In genomic region chr5:122423083-122423482, GRCm38 (mm10) we compare ENCODE assay signal across 8 mouse cellular contexts. TPM values are rescaled to one million over a fixed set of nuclear protein-coding genes. Genes with fewer than 3 reads are reported as not detected.
DNase-seq lines count a peak whose midpoint lies in the region; ATAC-seq and TF ChIP-seq lines count a peak whose summit lies in the region.

No protein-coding gene starts in this region.

- no peaks in the 10 kb centered on the region for H3K9me3 ChIP-seq in embryonic facial prominence, embryonic 14.5 days (ENCODE audit: control insufficient read depth, low read length)
- H3K9me3 ChIP-seq in limb, embryonic 10.5 days (replicated peaks), result no peaks in the 10 kb centered on the region

- H3K27ac ChIP-seq in embryonic facial prominence, embryonic 14.5 days (replicated peaks; ENCODE audit: low read depth, low read length), result no peak overlapping the region
- peak overlapping the region; percentile 96 for H3K27ac ChIP-seq in limb, embryonic 10.5 days
- no peak overlapping the region for H3K27ac ChIP-seq in olfactory bulb, adult 2 months (ENCODE audit: insufficient read depth, low read depth, low read length)

- TF ChIP-seq CTCF in olfactory bulb, adult 2 months (IDR thresholded peaks at IDR 0.05; ENCODE audit: insufficient read depth, low read depth, low read length), result no peak

- no peak for ATAC-seq in embryonic facial prominence, embryonic 14.5 days (ENCODE audit: low read depth)

- H3K4me2 ChIP-seq in embryonic facial prominence, embryonic 14.5 days (ENCODE audit: low read depth, low read length), result peak overlapping the region; percentile 92

- H3K27me3 ChIP-seq in embryonic facial prominence, embryonic 14.5 days (replicated peaks; ENCODE audit: control insufficient read depth, insufficient read depth, low read length), result no peaks in the 10 kb centered on the region
- H3K27me3 ChIP-seq in limb, embryonic 10.5 days (ENCODE audit: low read depth, poor library complexity, severe bottlenecking), result no peaks in the 10 kb centered on the region

- 28% methylated on average over 15 of the region's 15 CpGs for WGBS in embryonic facial prominence, embryonic 14.5 days
- 34% methylated on average over 15 of the region's 15 CpGs for WGBS in limb, embryonic 10.5 days
- 21% methylated on average over 15 of the region's 15 CpGs for WGBS in olfactory bulb, adult 2 months

- DNase-seq in retina, embryonic 14.5 days (ENCODE audit: low spot score), result peak; percentile 3
- no peak for DNase-seq in retina, postnatal 1 day
- DNase-seq in embryonic facial prominence, embryonic 14.5 days (ENCODE audit: low spot score), result no peak
- no peak for DNase-seq in limb, embryonic 10.5 days (ENCODE audit: low spot score)
- no peak for DNase-seq in c-Kit-positive CD71-positive TER-119-positive erythroid progenitor cells, embryonic 14.5 days (ENCODE audit: low spot score)
- no peak for DNase-seq in left cerebral cortex, postnatal 25 days (ENCODE audit: low spot score in 2 of 2)
- DNase-seq in layer of hippocampus, postnatal 25 days (ENCODE audit: extremely low spot score in 1 of 2, low spot score in 1 of 2), result no peak

- peaks cover 10% of the 10 kb centered on the region for H3K36me3 ChIP-seq in embryonic facial prominence, embryonic 14.5 days (ENCODE audit: control insufficient read depth, insufficient read depth, low read length)
- peaks cover 34% of the 10 kb centered on the region for H3K36me3 ChIP-seq in limb, embryonic 10.5 days

- peaks cover 7% of the 10 kb centered on the region; the same call in 1 of the 2 replicates for H3K4me1 ChIP-seq in embryonic facial prominence, embryonic 14.5 days (ENCODE audit: control insufficient read depth, insufficient read depth, low read length)
- peaks cover 18% of the 10 kb centered on the region for H3K4me1 ChIP-seq in limb, embryonic 10.5 days
- H3K4me1 ChIP-seq in olfactory bulb, adult 2 months (ENCODE audit: control insufficient read depth, insufficient read depth, low read length), result peaks cover 5% of the 10 kb centered on the region

- intact Hi-C loops in left cerebral cortex, postnatal 25 days (cut with DNase I), result loop anchor here (2.0 to 5.0 kb wide), 2 partner anchors 204 to 304 kb away; no protein-coding TSS in a partner anchor

- peak overlapping the region; percentile 94 for H3K4me3 ChIP-seq in embryonic facial prominence, embryonic 14.5 days (ENCODE audit: low read depth, low read length)
- peak overlapping the region; percentile 98 for H3K4me3 ChIP-seq in limb, embryonic 10.5 days
- H3K4me3 ChIP-seq in olfactory bulb, adult 2 months (ENCODE audit: insufficient read depth, low read depth, low read length), result peak overlapping the region; percentile 95

- H3K9ac ChIP-seq in embryonic facial prominence, embryonic 14.5 days (ENCODE audit: low read depth, low read length), result peak overlapping the region; percentile 96

- TF ChIP-seq POLR2A in olfactory bulb, adult 2 months (IDR thresholded peaks at IDR 0.05; ENCODE audit: insufficient read depth, low read depth, low read length), result no peak

RNA-seq across cellular contexts. Expression of gene Anapc7, which starts 1.6 kb away (rescaled TPM):
- polyA plus RNA-seq in embryonic facial prominence, embryonic 14.5 days (2014; fragmentation: Nextera tagmentation; extraction: Ambion mirVana), result 23.1 and 24.9 TPM in 2 replicates
- polyA plus RNA-seq in limb, embryonic 10.5 days (2016; fragmentation: Nextera tagmentation; extraction: Ambion mirVana), result 60.4 and 66.8 TPM in 2 replicates
- not detected in 2 replicates for polyA plus RNA-seq in olfactory bulb, adult 2 months (2012; ENCODE audit: insufficient read depth, insufficient read length, low replicate concordance, missing spikeins)
- 10 to 100 TPM; 27.8 to 28.1 TPM for total RNA-seq in left cerebral cortex, postnatal 25 days (2021)
- total RNA-seq in layer of hippocampus, postnatal 25 days (2021), result 10 to 100 TPM; 27.6 to 28.1 TPM

RNA-seq across cellular contexts. Expression of gene Arpc3, which starts 31.4 kb away (rescaled TPM):
- polyA plus RNA-seq in embryonic facial prominence, embryonic 14.5 days (2014; fragmentation: Nextera tagmentation; extraction: Ambion mirVana), result 50.3 and 51.8 TPM in 2 replicates
- polyA plus RNA-seq in limb, embryonic 10.5 days (2016; fragmentation: Nextera tagmentation; extraction: Ambion mirVana), result 80.5 and 86.6 TPM in 2 replicates
- 430 TPM in 1 of 2 replicates, not detected in the other for polyA plus RNA-seq in olfactory bulb, adult 2 months (2012; ENCODE audit: insufficient read depth, insufficient read length, low replicate concordance, missing spikeins)
- 100 to 1,000 TPM; 225 to 243 TPM for total RNA-seq in left cerebral cortex, postnatal 25 days (2021)
- 100 to 1,000 TPM; 285 to 290 TPM for total RNA-seq in layer of hippocampus, postnatal 25 days (2021)

RNA-seq across cellular contexts. Expression of gene Fam216a, which starts 50.9 kb away (rescaled TPM):
- 73.9 and 77.3 TPM in 2 replicates for polyA plus RNA-seq in embryonic facial prominence, embryonic 14.5 days (2014; fragmentation: Nextera tagmentation; extraction: Ambion mirVana)
- polyA plus RNA-seq in limb, embryonic 10.5 days (2016; fragmentation: Nextera tagmentation; extraction: Ambion mirVana), result 83.6 and 90.4 TPM in 2 replicates
- not detected in 2 replicates for polyA plus RNA-seq in olfactory bulb, adult 2 months (2012; ENCODE audit: insufficient read depth, insufficient read length, low replicate concordance, missing spikeins)
- total RNA-seq in left cerebral cortex, postnatal 25 days (2021), result 10 to 100 TPM; 68.4 to 73.7 TPM
- total RNA-seq in layer of hippocampus, postnatal 25 days (2021), result 10 to 100 TPM; 73.8 to 78.8 TPM

RNA-seq across cellular contexts. Expression of gene Gpn3, which starts 51.4 kb away (rescaled TPM):
- 62.1 and 64.7 TPM in 2 replicates for polyA plus RNA-seq in embryonic facial prominence, embryonic 14.5 days (2014; fragmentation: Nextera tagmentation; extraction: Ambion mirVana)
- polyA plus RNA-seq in limb, embryonic 10.5 days (2016; fragmentation: Nextera tagmentation; extraction: Ambion mirVana), result 102 and 103 TPM in 2 replicates
- polyA plus RNA-seq in olfactory bulb, adult 2 months (2012; ENCODE audit: insufficient read depth, insufficient read length, low replicate concordance, missing spikeins), result not detected in 2 replicates
- total RNA-seq in left cerebral cortex, postnatal 25 days (2021), result 10 to 100 TPM; 24.9 to 25.8 TPM
- 10 to 100 TPM; 26.4 to 28.2 TPM for total RNA-seq in layer of hippocampus, postnatal 25 days (2021)

Comparison
In these comparisons a context has a peak if more than half of its experiments do, and no peak if none do; other contexts are left out.
1. RNA of gene Fam216a, which starts 50.9 kb away (polyA plus RNA-seq): 83.6 to 90.4 TPM in limb, embryonic 10.5 days and 73.9 to 77.3 TPM in embryonic facial prominence, embryonic 14.5 days; not detected in olfactory bulb, adult 2 months; every median in the first group is over 10 times any median in the second.
2. Peak in every context shown above with its lines, with median percentiles within 50 percentile points of each other: H3K4me3 ChIP-seq.